ENCODE assay signal across 8 mouse cellular contexts in genomic region chr4:124142083-124142482, GRCm38 (mm10).
DNase-seq lines count a peak whose midpoint lies in the region; ATAC-seq lines count a peak whose summit lies in the region.

No protein-coding gene starts in this region.

- no peak overlapping the region for H3K4me2 ChIP-seq in lung, embryonic 16.5 days (ENCODE audit: low read depth, low read length)

- H3K27ac ChIP-seq in lung, embryonic 16.5 days (ENCODE audit: low read length) = no peak overlapping the region

- no peaks in the 10 kb centered on the region; the same call in none of the 2 replicates for H3K27me3 ChIP-seq in lung, embryonic 16.5 days (ENCODE audit: control insufficient read depth, insufficient read depth, low read depth, low read length)

- WGBS in lung, embryonic 16.5 days = 2% methylated on average over 5 of the region's 5 CpGs

- no peak overlapping the region for H3K9ac ChIP-seq in lung, embryonic 16.5 days (ENCODE audit: low read length)

- H3K4me1 ChIP-seq in lung, embryonic 16.5 days (replicated peaks; ENCODE audit: control insufficient read depth, insufficient read depth, low read length) = no peaks in the 10 kb centered on the region

- no peak overlapping the region for H3K4me3 ChIP-seq in lung, embryonic 16.5 days (ENCODE audit: low read length)

- H3K36me3 ChIP-seq in lung, embryonic 16.5 days (ENCODE audit: control insufficient read depth, insufficient read depth, low read length) = no peaks in the 10 kb centered on the region

- H3K9me3 ChIP-seq in lung, embryonic 16.5 days (ENCODE audit: control insufficient read depth, low read length) = no peaks in the 10 kb centered on the region

- peak; percentile 10 to 35 for DNase-seq in CD8-positive naive resting alpha-beta T cell, adult 2 months (ENCODE audit: low read depth in 2 of 2, low spot score in 2 of 2)
- DNase-seq in adrenal gland, postnatal 10 days = peak; percentile 91
- peak; percentile 93 for DNase-seq in embryo, embryonic 11 days
- peak; percentile 94 for DNase-seq in layer of hippocampus, adult 11-12 months (ENCODE audit: low spot score)
- peak; percentile 93 for DNase-seq in retina, postnatal 1 day
- peak; percentile 47 for DNase-seq in urinary bladder, adult 2 months (ENCODE audit: low spot score)

- peak; percentile 50; the same call in 1 of the 2 replicates for ATAC-seq in granulocyte monocyte progenitor cell, adult 5-6 weeks (replicated peaks; ENCODE audit: poor library complexity, severe bottlenecking)
- 0 out of 2 replicates have a peak, but pooled peaks have one; percentile 38 for ATAC-seq in lung, embryonic 16.5 days (ENCODE audit: low read depth)

Comparison
In these comparisons a context has a peak if more than half of its experiments do, and no peak if none do; other contexts are left out.
1. DNase-seq: peak in every context shown above with its lines; median percentile 94 in layer of hippocampus, adult 11-12 months; 93 in embryo, embryonic 11 days; 93 in retina, postnatal 1 day; 91 in adrenal gland, postnatal 10 days; 47 in urinary bladder, adult 2 months; 22 in CD8-positive naive resting alpha-beta T cell, adult 2 months.